Mouse (Mus musculus) lung, adult 18-20 months (tissue): ENCODE data around the gene Stat4.

ENCODE experiments used
- DNase-seq, 2 experiments: peaks; one replicate each; pipeline ENCODE4 v3.0.0; 2022; ENCODE audit warnings: mixed read lengths in 2 of 2

Stat4 gene

GRCm38 (mm10) chr1:51986848-51987247 is at the start of gene Stat4:
Stat4 (plus strand) TSS chr1:51987148.
- no peak for DNase-seq

GRCm38 (mm10) chr1:51938357-51938756 is 48.6 kb upstream of the Stat4 start:
- DNase-seq = no peak

DNA sequence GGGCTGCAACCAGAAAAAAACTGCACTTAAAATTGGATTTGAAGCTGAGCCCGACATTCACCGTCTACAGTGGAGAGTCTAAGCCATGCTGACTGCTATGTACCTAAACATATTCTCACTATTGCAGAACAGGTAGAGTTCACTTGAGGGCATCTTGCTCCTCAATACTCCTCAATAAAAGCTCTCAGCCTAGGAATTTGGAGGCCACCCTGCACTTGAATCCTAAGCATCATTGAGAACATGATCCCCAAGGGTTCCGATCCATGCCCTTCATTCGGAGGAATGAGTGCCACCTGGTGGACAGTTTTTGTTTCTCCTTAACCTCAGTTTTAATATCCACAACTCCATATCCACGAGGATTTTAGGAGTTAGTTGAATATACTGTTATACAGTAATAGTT is 42.2 kb upstream of the Stat4 start:
- peak; percentile 37 to 66 for DNase-seq

DNA sequence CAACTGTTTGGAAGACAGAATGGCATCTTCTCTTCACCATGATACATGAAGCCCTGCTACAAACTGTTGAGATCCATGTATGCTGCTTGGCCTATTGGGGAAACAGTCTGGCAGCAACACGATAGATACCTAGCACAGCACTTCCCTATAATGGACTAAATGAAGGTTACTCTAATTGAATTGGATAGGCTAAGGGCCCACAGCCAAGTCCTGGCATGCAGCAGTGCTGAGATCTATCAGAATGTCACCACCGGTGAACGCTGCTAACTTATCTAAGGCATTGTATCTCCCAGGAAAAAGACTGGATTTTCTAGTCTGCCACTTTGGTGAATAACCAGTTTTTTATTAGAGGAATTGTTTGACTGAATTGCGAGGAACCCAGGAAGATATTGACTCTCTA is 39.8 kb upstream of the Stat4 start:
- no peak for DNase-seq

DNA sequence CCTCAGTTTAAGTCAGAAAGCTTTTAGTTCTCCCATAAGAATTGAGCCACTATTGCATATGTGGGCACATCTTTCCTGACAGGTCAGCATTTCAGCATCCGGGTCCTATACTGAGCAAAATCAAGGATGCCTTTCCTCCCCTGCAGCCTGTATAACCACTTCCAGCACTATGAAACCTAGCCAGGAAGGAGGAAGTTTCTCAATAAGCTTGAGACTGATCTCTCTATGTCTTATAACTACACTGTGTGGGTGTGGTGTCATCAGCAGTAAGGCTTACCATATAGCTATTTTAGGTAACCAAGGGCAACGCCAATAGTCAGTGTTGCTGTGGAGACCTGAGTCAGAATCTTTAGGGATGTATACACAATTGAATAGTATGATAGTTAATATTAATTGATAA is 22.3 kb upstream of the Stat4 start:
- no peak for DNase-seq

DNA sequence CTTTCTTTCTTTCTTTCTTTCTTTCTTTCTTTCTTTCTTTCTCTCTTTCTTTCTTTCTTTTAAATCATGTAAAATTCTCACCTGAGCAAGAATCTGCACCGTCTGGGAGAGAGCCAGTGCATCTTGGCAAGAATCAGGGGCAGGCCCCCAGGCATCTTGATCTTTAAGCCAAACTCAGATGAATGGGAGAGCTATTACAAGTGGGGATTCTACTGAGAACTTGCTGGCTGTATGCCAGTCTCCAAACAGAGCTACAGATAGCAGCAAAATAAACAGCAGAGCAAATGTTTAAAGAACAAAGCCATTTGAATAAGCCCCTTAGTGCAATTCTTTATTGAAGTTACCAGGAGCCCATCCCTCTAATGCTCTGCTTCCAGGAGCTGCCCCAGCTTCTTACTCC is 18.0 kb upstream of the Stat4 start:
- DNase-seq = peak in 1 of 2 experiments; percentile 9

DNA sequence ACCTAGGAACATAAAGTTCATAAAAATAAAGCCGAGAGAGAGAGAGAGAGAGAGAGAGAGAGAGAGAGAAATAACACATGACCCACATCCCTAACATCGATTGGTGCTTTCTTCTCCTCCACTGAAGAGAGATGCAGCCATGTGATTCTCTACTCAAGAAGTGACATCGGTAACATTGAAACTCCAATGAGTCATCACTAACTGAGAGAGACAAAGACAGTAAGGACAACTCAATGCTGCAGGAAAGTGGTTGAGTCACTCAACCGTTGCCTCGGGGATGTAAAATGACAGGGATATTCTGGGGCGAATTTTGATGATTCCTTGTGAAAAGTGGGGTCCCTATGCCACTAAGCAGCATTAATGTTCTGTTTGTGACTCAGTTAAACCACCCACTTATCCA is 16.8 kb upstream of the Stat4 start:
- DNase-seq = no peak

DNA sequence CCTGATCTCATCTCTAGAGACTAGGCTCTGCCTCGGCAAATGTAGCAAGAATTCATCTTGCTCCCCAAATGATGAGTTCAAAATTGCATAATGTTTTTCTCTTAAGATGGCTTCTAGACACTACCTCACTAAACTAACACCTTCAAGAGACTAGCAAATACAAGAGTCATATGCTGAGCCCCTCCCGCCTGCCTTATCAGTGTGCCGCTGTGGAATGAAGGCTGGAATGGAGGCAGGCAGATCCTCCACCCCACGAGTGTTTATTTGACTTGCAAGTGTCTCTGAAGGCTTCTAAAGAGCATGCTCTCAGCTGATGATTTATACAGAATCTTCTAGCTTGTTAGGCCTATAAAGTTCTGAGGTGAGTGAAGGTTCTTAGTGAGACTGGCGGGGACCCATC is 11.4 kb upstream of the Stat4 start:
- DNase-seq = peak; percentile 58 to 66

DNA sequence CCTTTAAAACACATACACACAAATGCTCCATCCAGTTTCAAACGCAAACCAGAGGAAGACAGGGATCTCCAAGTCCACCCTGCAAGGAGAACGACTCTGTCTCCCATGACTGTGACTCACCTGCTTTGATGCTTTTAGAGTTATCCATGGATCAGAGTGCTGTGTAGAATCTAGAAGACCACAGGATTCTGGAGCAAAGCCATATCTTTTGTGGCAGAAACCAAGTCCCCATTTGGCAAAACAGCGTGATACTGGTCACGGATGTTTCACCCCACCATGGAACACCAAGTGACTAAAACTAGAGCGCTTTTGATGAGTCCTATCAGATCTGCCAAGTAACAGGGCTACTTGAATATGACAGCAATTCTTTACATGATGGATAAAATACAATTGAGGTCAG is 7.9 kb upstream of the Stat4 start:
- no peak for DNase-seq

- peak in 1 of 2 experiments; percentile 23 for DNase-seq
These were observed 5.1 kb downstream of the Stat4 start for GRCm38 (mm10) chr1:51991983-51992609.

DNA sequence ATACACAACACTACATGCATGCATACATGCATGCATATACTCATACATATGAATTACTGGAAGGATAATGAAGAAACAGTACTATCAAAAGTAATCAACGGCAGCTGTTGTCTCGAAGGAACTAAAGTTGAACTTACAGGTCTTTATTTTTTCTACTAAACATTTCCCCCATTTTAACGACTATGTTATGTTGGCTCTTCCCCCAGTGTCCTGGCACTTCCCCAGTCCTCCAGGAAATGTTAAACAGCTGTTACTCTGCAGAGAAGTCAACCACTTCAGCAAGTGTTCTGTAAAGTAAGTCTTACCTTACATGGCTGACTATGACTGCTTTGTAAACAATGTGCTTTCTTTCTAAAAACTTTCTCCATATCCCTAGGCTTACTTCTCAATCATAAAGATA is 9.1 kb downstream of the Stat4 start:
- no peak for DNase-seq

GRCm38 (mm10) chr1:51996751-51997659 is 10.1 kb downstream of the Stat4 start:
- DNase-seq = peak; percentile 53 to 66

- DNase-seq = peak; percentile 22 to 47
These were observed 11.6 kb downstream of the Stat4 start for GRCm38 (mm10) chr1:51998542-51998941.

DNA sequence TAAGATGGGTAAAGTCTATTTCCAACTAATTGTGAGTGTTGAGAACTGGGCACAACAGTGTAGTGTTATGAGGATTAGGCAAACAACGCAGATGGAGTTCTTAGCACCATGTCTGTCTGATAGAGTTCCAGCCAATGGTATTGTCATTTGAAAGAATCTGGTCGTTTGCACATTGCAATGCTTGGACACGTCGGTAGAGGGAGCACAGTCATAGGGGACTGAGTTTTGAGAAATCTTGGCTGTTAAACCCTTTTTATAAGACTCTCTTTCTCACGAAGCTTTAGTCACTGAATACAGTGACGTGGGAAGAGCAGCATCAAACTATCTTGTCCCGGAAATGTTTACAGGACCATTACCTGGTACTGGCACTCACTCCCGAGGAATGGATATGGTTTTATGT is 17.1 kb downstream of the Stat4 start:
- DNase-seq = peak; percentile 52 to 70

GRCm38 (mm10) chr1:52008443-52008842 is 21.5 kb downstream of the Stat4 start:
- DNase-seq = peak; percentile 23 to 36

DNA sequence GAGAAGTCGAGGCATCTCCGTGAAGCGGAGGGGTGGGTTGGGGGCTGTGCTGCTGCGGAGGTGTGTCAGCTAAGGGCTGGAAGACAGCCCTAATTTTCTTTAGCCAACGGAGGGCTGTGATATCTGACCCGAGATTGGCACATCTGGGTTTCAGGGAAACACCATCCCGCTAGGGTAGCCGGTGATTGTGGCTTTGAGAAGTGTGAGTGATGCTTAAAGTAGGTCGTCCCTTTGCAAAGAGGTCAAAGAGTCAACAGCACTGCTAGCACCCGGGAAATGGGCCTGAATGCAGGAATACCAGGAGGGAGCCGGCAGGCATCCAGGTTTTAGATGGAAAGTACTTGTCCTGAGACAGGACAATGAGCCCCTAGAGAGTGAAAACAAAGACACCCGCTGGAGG is 22.0 kb downstream of the Stat4 start:
- no peak for DNase-seq

- DNase-seq = no peak
These were observed 23.8 kb downstream of the Stat4 start for GRCm38 (mm10) chr1:52010741-52011140.

DNA sequence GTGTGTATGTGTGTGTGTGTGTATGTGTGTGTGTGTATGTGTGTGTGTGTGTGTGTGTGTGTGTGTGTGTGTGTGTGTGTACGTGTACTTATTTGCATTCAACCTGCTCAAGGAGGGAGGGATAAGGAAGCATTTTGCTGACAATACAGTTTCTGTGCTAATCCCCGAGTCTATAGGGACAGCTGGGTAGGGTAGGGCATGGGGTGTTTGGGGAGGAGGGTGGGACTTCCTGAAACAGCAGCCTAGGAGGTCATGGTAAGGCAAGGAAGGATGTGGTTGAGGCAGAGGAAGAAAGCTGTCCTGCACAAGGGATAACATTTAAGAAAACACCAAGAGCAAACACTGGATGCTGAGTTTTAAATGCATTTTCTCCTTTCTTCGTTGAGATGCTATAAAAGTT is 24.3 kb downstream of the Stat4 start:
- DNase-seq = no peak

DNA sequence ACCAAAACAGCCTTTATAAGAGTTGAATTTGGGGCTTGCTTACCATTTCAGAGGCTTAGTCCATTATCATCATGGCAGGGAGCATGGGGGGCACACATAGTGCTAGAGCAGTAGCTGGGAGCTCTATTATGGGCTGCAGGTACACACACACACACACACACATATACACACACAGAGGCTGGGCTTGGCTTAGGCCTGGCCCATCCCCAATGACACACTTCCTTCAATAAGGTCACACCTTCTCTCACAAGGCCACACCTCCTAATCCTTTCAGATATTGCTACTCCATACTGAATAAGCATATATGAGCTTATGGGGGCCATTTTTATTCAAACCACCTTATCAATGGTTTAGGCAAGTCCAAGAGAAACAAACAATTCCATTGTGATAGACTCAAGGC is 25.3 kb downstream of the Stat4 start:
- DNase-seq = no peak

DNA sequence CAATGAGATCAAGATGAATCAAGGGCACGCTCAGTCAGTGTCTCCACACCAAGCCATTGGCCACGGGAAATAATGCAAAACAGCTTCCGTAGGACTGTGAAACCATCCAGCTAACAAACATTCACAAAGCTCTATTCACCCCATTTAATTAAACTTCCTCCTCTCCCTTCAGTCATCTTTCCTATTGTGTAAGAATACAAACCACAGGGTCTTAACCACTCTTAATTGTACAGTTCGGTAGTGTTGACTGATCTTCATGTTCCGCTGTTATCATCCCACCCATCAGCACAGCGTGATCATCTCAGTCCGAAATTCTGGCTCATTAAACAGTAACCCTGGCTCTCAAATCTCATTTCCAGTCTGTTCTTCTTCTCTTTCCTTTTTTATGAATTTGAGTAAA is 25.8 kb downstream of the Stat4 start:
- no peak for DNase-seq

DNA sequence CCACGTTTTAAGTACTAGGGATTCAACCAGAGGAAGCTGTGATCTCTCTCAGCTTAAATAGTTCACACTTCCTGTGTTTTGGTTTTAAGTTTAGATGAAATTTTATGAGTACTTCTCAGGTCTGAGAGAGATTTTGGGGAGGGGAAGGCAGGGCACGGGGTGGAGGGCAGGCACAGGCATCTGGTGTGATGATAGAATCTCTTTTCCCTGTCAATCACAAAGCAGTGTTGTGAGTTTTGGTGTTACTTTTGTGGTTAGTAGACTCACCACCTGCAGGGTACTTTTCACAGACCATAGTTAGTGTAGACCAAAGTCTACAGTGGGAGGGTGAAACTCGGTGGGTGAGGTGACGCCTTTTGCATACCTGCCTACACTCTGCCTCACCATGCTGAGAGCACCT is 32.7 kb downstream of the Stat4 start:
- DNase-seq = no peak

GRCm38 (mm10) chr1:52021936-52022725 is 35.2 kb downstream of the Stat4 start:
- DNase-seq = no peak

DNA sequence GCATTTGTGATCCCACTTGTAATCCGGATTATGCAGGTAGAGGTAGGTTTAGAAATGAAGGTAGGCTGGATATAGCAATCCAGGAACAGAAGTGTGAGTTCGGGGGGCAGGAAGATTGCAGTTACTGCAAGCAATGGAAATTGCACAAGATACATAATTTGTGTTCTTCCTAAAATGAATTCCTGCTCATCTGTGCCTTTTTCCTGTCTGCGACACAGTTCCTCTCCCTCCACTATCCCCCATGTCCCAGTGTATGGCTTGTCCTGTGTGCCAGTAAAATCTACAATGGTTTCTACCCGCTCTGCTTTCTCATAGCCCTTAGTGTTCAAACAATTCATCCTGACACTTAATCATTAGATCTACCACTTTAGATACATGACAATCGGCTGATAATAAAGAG is 41.7 kb downstream of the Stat4 start:
- no peak for DNase-seq
